Mouse (Mus musculus) stomach, embryonic 15.5 days (tissue): ENCODE measurements around the gene Thrap3. TPM values are rescaled to one million over a fixed set of nuclear protein-coding genes. Genes with fewer than 3 reads are reported as not detected.
A peak's percentile ranks its signal among the peaks of the same experiment; 100 is the strongest.
"Not testable (repeated sequence)": the region's sequence is repeated elsewhere in the genome, so short reads cannot be mapped to it uniquely, and the experiment has no call there.

Source experiments
- ATAC-seq: fragments of 200-750 bp; cut with Nextera tagmentation; 2 replicates; pipeline ENCODE4 v1.8.0; 2017; ENCODE audit warnings: low read depth, moderate number of reproducible peaks, moderate TSS enrichment; ENCODE audit not compliant: insufficient read depth, low FRiP score
- H3K27ac ChIP-seq: fragments of 300-500 bp; sonication (generic); 2 replicates; pipeline ENCODE4 v1.5.1; 2015; ENCODE audit warnings: mild to moderate bottlenecking, inconsistent platforms
- H3K27me3 ChIP-seq: fragments of 300-500 bp; sonication (generic); replicated peaks from 2 replicates; pipeline ENCODE4 v1.6.1; 2015; ENCODE audit warnings: inconsistent platforms
- H3K36me3 ChIP-seq: fragments of 300-500 bp; sonication (generic); 2 replicates; pipeline ENCODE4 v1.6.1; 2015; ENCODE audit warnings: inconsistent platforms
- H3K4me1 ChIP-seq: fragments of 300-500 bp; sonication (generic); 2 replicates; pipeline ENCODE4 v1.6.1; 2015; ENCODE audit warnings: inconsistent platforms
- H3K4me2 ChIP-seq: fragments of 300-500 bp; sonication (generic); 2 replicates; pipeline ENCODE4 v1.6.1; 2015; ENCODE audit warnings: mild to moderate bottlenecking, inconsistent platforms
- H3K4me3 ChIP-seq: fragments of 300-500 bp; sonication (generic); replicated peaks from 2 replicates; pipeline ENCODE4 v1.5.1; 2015; ENCODE audit warnings: inconsistent platforms
- H3K9ac ChIP-seq: fragments of 300-500 bp; sonication (generic); 2 replicates; pipeline ENCODE4 v1.6.1; 2015; ENCODE audit warnings: inconsistent platforms
- H3K9me3 ChIP-seq: fragments of 300-500 bp; sonication (generic); 2 replicates; pipeline ENCODE4 v1.6.1; 2016; ENCODE audit warnings: inconsistent platforms
- WGBS: fragments of 180-500 bp; shearing (Covaris S2); methylation state at CpG from one replicate; pipeline ENCODE4 v1.1.7; 2015; 5-methylcytosine and 5-hydroxymethylcytosine counted together
- polyA plus RNA-seq: library from polyadenylated mRNA; unstranded; fragments of >200 nt; fragmentation: Nextera tagmentation; extraction: Ambion mirVana; gene quantifications from 2 replicates; pipeline ENCODE4 v1.2.1, GENCODE M21; 2015

Thrap3 gene
- polyA plus RNA-seq, 1 experiment from 2014 or later = 182 TPM

DNA sequence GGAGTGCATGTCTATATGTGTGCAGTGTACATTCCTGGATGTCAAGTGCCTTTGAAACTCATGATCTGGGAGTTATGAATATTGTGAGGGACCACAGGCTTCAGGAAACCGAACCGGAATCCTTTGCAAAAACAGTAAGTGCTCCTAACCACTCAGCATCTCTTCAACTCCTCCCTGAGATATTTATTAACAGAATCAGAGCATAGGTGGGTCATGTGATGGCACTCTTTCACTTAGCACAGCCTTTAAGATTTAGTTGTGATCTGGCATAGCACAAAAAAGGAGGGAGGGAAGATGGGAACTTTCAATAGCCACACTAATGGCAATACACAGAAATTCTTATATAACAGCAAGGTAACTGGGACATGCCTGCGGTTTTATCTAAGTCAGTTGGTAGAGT lies 15.5 kb downstream of the Thrap3 start:
- peaks cover 18% of the 10 kb centered on the region for H3K36me3 ChIP-seq
- 86% methylated on average over 3 of the region's 3 CpGs for WGBS
- H3K27ac ChIP-seq = no peak overlapping the region
- H3K4me1 ChIP-seq = no peaks in the 10 kb centered on the region
- H3K9me3 ChIP-seq = no peaks in the 10 kb centered on the region
- no peak overlapping the region for H3K4me3 ChIP-seq
- H3K4me2 ChIP-seq = no peak overlapping the region
- no peak for ATAC-seq
- no peak overlapping the region for H3K9ac ChIP-seq
- H3K27me3 ChIP-seq = no peaks in the 10 kb centered on the region

DNA sequence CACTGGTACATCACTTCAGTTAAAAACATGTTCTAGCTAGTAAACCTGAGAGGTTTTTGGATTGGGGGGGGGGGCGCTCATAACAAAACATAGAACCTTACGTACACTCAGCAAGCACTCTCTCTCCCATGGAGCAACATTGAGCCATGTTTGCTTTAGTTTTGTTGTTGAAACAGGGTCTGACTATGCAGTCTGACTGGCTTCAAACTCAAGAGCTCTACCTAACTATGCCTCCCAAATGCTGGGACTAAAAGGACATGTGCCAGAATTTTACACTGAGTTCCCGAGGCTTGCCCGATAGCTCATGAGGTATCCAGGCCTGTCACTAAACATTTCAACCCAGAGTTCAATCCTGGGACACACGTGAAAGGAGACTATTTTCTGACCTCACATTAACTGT lies 19.5 kb downstream of the Thrap3 start:
- Histone ChIP-seq H3K27me3 (no peaks in the 10 kb centered on the region), H3K36me3 (peaks cover 12% of the 10 kb centered on the region), H3K9ac (no peak overlapping the region), H3K4me2 (no peak overlapping the region), H3K4me1 (no peaks in the 10 kb centered on the region), H3K27ac (no peak overlapping the region), H3K4me3 (no peak overlapping the region), H3K9me3 (no peaks in the 10 kb centered on the region)
- ATAC-seq = no peak
- 80% methylated on average over 5 of the region's 5 CpGs for WGBS

DNA sequence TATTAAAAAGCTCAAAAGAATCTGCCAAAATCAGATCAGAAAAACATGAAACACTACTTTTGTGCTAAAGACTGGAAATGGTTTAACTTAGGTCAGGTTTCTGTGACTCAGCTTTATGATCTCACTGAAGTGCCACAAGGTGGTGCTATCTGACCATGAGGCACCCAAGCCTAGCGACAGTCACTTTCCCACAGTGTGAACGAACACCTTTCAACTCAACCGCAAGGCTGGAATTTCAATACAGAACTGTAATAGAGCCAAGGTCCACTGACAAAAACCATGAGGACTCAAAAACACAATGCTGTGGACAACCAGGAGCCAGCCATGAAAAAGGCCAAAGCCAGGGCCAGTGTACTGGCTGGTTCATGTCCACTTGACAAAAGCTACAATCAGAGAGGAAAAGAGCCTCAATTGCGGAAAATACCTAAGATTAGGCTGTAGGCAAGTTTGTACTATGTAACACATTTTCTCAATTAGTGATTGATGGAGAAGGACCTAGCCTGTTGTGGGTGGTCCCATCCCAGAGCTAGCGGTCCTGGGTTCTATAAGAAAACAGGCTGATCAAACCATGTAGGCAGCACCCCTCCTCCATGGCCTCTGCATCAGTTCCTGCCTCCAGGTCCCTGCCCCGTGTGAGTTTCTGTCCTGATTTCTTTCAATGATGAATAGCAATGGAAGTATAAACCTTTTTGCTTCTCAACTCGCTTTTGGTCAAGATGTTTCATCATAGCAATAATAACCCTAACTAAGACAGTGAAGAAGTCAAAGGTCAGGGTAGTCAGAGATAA lies 21.2 kb downstream of the Thrap3 start:
- H3K4me3 ChIP-seq = no peak overlapping the region
- H3K4me1 ChIP-seq = no peaks in the 10 kb centered on the region
- no peaks in the 10 kb centered on the region for H3K9me3 ChIP-seq
- no peak overlapping the region for H3K4me2 ChIP-seq
- no peaks in the 10 kb centered on the region for H3K27me3 ChIP-seq
- H3K36me3 ChIP-seq = peaks cover 24% of the 10 kb centered on the region
- WGBS = 51% methylated on average over 7 of the region's 7 CpGs
- no peak for ATAC-seq
- H3K27ac ChIP-seq = no peak overlapping the region
- H3K9ac ChIP-seq = no peak overlapping the region

DNA sequence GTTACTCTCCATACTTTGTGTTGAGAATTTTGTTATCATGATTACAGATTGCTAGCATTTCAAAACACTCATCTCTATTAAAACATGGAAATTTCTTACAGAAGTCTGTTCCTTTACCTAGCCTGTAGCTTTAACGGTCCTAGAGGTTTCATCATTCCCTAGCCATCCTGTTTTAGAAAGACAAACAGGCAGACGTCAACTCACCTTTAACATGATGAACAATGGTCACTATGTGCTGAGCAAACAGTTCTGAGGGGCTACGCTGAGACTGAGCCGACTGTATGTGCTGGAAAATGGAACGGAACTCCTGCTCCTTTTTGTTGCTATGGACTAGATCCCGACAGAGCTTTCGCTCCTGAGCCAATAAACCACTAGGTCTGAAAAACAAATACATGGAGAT lies 26.6 kb downstream of the Thrap3 start:
- H3K4me2 ChIP-seq, H3K9ac ChIP-seq, H3K9me3 ChIP-seq, H3K4me3 ChIP-seq, H3K27me3 ChIP-seq, ATAC-seq, H3K4me1 ChIP-seq, H3K27ac ChIP-seq: not testable (repeated sequence)
- 74% methylated on average over 7 of the region's 7 CpGs for WGBS
- H3K36me3 ChIP-seq = peaks cover 56% of the 10 kb centered on the region

DNA sequence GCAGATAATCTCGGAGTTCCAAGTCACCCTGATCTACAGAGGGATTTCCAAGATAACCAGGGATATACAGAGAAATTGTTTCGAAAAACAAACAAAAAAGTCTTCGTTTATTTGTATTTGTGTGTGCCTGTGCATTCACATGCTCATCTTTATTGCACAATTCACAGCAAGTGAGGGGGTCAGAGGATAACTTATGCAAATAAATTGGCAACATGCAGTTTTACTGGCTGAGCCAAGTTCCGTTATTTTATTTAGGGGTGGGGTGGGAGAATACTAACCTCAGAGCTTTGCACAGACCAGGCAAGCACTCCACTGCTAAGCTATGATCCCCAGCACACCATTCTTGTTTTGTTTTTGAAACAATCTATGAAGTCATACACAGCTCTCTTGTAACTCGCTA lies 28.8 kb downstream of the Thrap3 start:
- Histone ChIP-seq H3K27me3 (no peaks in the 10 kb centered on the region), H3K9me3 (no peaks in the 10 kb centered on the region), H3K9ac (no peak overlapping the region), H3K4me1 (no peaks in the 10 kb centered on the region), H3K27ac (no peak overlapping the region), H3K36me3 (peaks cover 72% of the 10 kb centered on the region), H3K4me2 (no peak overlapping the region), H3K4me3 (no peak overlapping the region)
- no peak for ATAC-seq
- WGBS = 80% methylated on average over 5 of the region's 5 CpGs

DNA sequence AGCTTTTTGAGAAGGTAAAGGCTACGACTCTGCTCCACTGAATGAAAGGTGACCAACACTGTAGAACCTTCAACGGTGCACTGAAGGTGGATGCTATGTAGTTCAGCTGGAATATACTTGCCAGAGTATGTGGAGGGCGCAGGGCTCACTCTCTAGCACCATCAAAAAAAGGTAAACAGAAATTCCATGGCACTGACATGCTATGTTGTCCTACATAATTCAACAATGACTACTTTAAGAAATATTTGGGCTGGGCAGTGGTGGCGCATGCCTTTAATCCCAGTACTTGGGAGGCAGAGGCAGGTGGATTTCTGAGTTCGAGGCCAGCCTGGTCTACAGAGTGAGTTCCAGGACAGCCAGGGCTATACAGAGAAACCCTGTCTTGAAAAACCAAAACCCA lies 31.8 kb downstream of the Thrap3 start:
- H3K4me1 ChIP-seq = not testable (repeated sequence)
- 94% methylated on average over 5 of the region's 5 CpGs for WGBS

DNA sequence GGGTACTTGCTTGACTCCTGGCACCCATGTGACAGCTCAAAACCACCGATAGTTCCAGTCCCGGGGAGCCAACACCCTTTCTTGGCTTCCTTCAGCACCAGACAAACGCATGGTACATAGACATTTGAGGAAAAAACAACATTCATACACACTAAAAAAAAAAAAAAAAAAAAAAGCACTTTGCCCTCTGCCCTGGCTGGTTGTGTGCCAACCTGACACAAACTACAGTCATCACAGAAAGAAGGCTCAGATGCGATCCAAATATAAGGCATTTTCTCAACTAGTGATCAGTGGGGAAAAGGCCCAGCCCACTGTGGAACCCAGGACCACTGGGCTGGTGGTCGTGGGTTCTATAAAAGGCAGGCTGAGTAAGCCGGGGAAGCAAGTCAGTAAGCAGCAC lies 33.7 kb downstream of the Thrap3 start:
- no peaks in the 10 kb centered on the region for H3K9me3 ChIP-seq
- peaks cover 65% of the 10 kb centered on the region for H3K36me3 ChIP-seq
- H3K4me2 ChIP-seq = no peak overlapping the region
- WGBS = 83% methylated on average over 6 of the region's 6 CpGs
- no peaks in the 10 kb centered on the region for H3K27me3 ChIP-seq
- no peaks in the 10 kb centered on the region for H3K4me1 ChIP-seq
- H3K9ac ChIP-seq = no peak overlapping the region
- no peak overlapping the region for H3K27ac ChIP-seq
- ATAC-seq = no peak
- H3K4me3 ChIP-seq = no peak overlapping the region

More for the DNA sequence above, 31.8 kb downstream of the Thrap3 start:
- not testable (repeated sequence) for H3K27me3 ChIP-seq, H3K4me2 ChIP-seq, H3K9me3 ChIP-seq, H3K4me3 ChIP-seq, H3K27ac ChIP-seq, H3K9ac ChIP-seq, ATAC-seq
- peaks cover 81% of the 10 kb centered on the region for H3K36me3 ChIP-seq

DNA sequence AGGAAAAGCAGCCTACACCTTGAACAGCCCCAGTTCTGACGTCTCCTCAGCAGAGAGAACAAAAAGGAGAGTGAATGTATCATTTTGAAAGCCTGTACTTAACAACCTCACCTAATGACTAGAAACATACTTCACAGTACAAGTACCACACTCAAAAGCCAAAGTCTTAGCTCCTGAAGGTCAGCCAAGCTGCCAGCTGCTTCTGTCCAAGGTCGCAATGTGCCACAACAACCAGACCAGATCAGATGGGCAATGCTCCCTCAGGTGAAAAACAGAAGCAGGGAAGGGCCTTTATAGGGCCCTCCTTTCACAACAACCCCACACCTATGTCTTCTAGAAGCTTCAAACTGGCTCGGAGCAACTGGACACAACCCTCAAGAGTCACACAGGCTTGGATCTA lies 36.5 kb downstream of the Thrap3 start:
- 74% methylated on average over 3 of the region's 3 CpGs for WGBS
- H3K9me3 ChIP-seq = no peaks in the 10 kb centered on the region
- H3K27ac ChIP-seq = no peak overlapping the region
- no peak overlapping the region for H3K9ac ChIP-seq
- no peak overlapping the region for H3K4me3 ChIP-seq
- no peak for ATAC-seq
- H3K4me2 ChIP-seq = no peak overlapping the region
- peaks cover 46% of the 10 kb centered on the region for H3K36me3 ChIP-seq
- H3K27me3 ChIP-seq = no peaks in the 10 kb centered on the region
- H3K4me1 ChIP-seq = peaks cover 19% of the 10 kb centered on the region

DNA sequence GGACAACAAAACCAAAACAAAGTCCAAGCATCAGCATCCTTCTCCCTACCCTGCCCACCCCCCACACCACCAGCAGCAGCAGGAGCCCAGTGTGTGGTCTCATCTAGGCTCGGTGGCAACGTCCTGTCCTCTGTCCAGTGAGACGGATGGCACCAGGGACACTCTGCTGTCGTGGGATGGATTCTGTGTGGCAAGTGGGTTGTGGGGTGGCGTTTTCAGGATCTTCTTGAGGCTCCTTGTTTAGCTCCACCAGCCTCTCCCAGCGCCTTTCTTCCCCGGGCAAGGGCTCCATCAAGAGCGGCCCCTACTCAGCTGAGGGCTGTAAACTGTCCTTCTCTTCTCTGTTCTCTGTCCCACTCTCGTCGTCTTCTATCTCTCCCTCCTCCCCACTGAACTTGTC lies 37.5 kb downstream of the Thrap3 start:
- Histone ChIP-seq H3K36me3 (peaks cover 38% of the 10 kb centered on the region), H3K4me1 (peaks cover 19% of the 10 kb centered on the region)
- WGBS = 65% methylated on average over 10 of the region's 10 CpGs
- not testable (repeated sequence) for H3K27me3 ChIP-seq, ATAC-seq, H3K4me2 ChIP-seq, H3K9ac ChIP-seq, H3K4me3 ChIP-seq, H3K9me3 ChIP-seq, H3K27ac ChIP-seq

DNA sequence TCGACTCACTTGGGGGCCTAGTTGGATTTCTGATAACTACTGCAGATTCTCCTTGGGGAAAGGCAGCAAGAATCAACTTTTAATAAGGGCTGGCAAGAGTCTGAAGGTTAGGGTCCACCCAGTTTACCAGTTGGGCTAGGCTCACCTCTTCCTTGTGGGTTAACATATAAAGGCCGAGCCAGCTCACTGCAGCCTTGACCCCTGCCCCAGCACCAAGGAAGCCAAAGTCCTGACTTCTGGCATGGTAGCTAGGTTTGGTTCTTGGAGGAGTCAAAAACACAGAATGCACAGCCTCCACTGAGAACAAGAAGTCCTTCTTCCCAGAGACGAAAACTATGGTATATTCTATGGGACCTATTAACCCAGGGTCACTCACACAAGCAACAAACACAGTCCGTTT lies 38.9 kb downstream of the Thrap3 start:
- no peak overlapping the region for H3K9ac ChIP-seq
- no peaks in the 10 kb centered on the region for H3K9me3 ChIP-seq
- H3K27ac ChIP-seq = peak overlapping the region; percentile 91
- H3K4me3 ChIP-seq = peak overlapping the region; percentile 56; the same call in 1 of the 2 replicates
- H3K36me3 ChIP-seq = peaks cover 24% of the 10 kb centered on the region
- no peaks in the 10 kb centered on the region for H3K27me3 ChIP-seq
- ATAC-seq = no peak
- H3K4me1 ChIP-seq = peaks cover 19% of the 10 kb centered on the region
- H3K4me2 ChIP-seq = peak overlapping the region; percentile 99
- 62% methylated on average over 4 of the region's 4 CpGs for WGBS

DNA sequence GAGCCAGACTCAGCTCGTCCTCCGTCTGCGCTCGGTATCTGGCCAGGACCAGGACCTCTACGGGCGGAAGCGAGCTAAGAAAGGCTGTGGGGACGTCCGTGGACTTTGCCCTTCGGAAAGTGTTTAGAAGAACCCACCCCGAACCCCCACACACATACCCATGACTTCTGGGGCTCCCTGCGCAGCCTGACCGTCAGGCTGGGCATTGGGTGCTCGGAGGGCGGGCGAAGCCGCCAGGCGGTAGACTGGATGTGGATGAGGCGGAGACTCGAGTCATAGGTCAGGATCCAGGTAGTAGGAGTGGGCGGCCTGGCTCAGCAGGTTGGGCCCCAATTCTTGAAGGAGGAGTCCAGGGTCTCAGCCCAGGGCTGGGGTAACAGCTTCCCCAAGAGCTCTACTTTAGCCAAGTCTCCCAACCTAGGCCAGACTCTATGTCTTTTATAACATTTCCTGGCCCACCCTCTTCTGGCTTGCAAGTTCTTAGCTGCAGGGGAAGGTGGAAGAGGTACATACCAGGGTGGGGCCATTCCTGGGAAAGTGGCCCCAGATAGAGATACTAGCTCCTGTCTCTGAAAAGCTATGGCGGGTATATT lies 39.4 kb downstream of the Thrap3 start, which contains the start of gene Sh3d21:
TSS of gene Sh3d21 (minus strand) at position 425 of the 593 bp plus-strand sequence.
- peak; percentile 54 for ATAC-seq
- peak within 1 kb of the TSS; percentile 72 for H3K9ac ChIP-seq
- H3K4me2 ChIP-seq = peak within 1 kb of the TSS; percentile 99
- H3K9me3 ChIP-seq = no peaks in the 10 kb centered on the region
- H3K27me3 ChIP-seq = no peaks in the 10 kb centered on the region
- peaks cover 19% of the 10 kb centered on the region for H3K4me1 ChIP-seq
- peak within 1 kb of the TSS; percentile 91 for H3K27ac ChIP-seq
- peak within 1 kb of the TSS; percentile 56 for H3K4me3 ChIP-seq
- H3K36me3 ChIP-seq = peaks cover 19% of the 10 kb centered on the region
- 7% methylated on average over 22 of the region's 22 CpGs for WGBS

DNA sequence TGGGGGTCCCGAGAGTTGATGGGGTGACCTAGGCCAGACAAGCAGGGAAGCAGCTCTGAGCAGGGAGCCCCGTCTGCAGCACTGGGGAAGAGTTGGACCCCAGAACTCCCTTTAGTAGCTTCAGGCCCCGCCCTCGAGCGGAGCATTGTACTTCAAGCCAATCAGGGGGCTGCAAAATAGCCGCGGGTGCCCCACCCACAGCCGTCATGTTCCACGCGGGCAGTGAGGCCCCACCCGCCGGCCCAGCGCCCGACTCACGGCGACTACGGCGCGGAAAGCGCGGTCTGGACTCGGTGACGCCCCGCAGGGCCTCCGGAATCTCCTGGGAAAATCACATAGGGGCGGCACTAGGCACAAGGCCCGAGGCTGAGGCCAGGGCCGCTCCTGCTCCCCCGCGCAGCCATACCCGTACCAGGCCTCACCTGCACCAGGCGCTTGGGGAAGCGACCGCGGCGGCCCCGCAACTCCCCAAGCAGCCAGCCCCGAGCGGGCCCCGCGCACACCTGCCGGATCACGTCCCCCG lies 40.0 kb downstream of the Thrap3 start:
- Histone ChIP-seq H3K27me3 (no peaks in the 10 kb centered on the region), H3K9ac (peak overlapping the region; percentile 72), H3K4me3 (peak overlapping the region; percentile 56), H3K9me3 (no peaks in the 10 kb centered on the region), H3K27ac (peak overlapping the region; percentile 91), H3K36me3 (peaks cover 13% of the 10 kb centered on the region), H3K4me1 (peaks cover 19% of the 10 kb centered on the region), H3K4me2 (peak overlapping the region; percentile 99)
- peak; percentile 93 for ATAC-seq
- 1% methylated on average over 38 of the region's 44 CpGs for WGBS
